Mouse (Mus musculus): ENCODE data around the gene Ppp1r14a.

Gene Ppp1r14a

GRCm38 (mm10) chr7:29304463-29305262 lies 15.6 kb downstream of the Ppp1r14a start:
- DNase-seq, result peak in 1 of 2 experiments; percentile 17

- no peak for DNase-seq
Measured at GRCm38 (mm10) chr7:29305263-29305988, 16.3 kb downstream of the Ppp1r14a start.

- DNase-seq, result no peak
Measured at GRCm38 (mm10) chr7:29306108-29306507, 17.0 kb downstream of the Ppp1r14a start.

- peak; percentile 68 to 76 for DNase-seq
Measured at GRCm38 (mm10) chr7:29306619-29307018, 17.5 kb downstream of the Ppp1r14a start.

GRCm38 (mm10) chr7:29307350-29308104 lies 18.4 kb downstream of the Ppp1r14a start:
- peak; percentile 52 for DNase-seq

GRCm38 (mm10) chr7:29309221-29309721 lies 20.2 kb downstream of the Ppp1r14a start:
- DNase-seq, result peak in 1 of 2 experiments; percentile 17

- no peak for DNase-seq
Measured at GRCm38 (mm10) chr7:29309749-29310148, 20.6 kb downstream of the Ppp1r14a start.

- no peak for DNase-seq
Measured at GRCm38 (mm10) chr7:29313051-29313450, 23.9 kb downstream of the Ppp1r14a start.

- DNase-seq, result no peak
Measured at GRCm38 (mm10) chr7:29313572-29314261, 24.6 kb downstream of the Ppp1r14a start.

GRCm38 (mm10) chr7:29314844-29315628 lies 25.9 kb downstream of the Ppp1r14a start:
- DNase-seq, result no peak

- DNase-seq, result no peak
Measured at GRCm38 (mm10) chr7:29316137-29316734, 27.1 kb downstream of the Ppp1r14a start.

GRCm38 (mm10) chr7:29316976-29317375 lies 27.9 kb downstream of the Ppp1r14a start:
- no peak for DNase-seq

GRCm38 (mm10) chr7:29317558-29317957 lies 28.4 kb downstream of the Ppp1r14a start:
- no peak for DNase-seq

GRCm38 (mm10) chr7:29318115-29318911 lies 29.2 kb downstream of the Ppp1r14a start:
- no peak for DNase-seq

- DNase-seq, result no peak
Measured at GRCm38 (mm10) chr7:29319337-29320307, 30.5 kb downstream of the Ppp1r14a start.

- DNase-seq, result no peak
Measured at GRCm38 (mm10) chr7:29327087-29327486, 38.0 kb downstream of the Ppp1r14a start.

- no peak for DNase-seq
Measured at GRCm38 (mm10) chr7:29328984-29329383, 39.9 kb downstream of the Ppp1r14a start.

- no peak for DNase-seq
Measured at GRCm38 (mm10) chr7:29334156-29334555, 45.0 kb downstream of the Ppp1r14a start.

- no peak for DNase-seq
Measured at GRCm38 (mm10) chr7:29335276-29335675, 46.2 kb downstream of the Ppp1r14a start.
